Mouse (Mus musculus): ENCODE data around the gene Zc3h12a. TPM values are rescaled to one million over a fixed set of nuclear protein-coding genes. Genes with fewer than 3 reads are reported as not detected.

Gene Zc3h12a
- total and polyA plus RNA-seq, 3 experiments: 1.0 to 3.8 (median 1.2) TPM

DNA sequence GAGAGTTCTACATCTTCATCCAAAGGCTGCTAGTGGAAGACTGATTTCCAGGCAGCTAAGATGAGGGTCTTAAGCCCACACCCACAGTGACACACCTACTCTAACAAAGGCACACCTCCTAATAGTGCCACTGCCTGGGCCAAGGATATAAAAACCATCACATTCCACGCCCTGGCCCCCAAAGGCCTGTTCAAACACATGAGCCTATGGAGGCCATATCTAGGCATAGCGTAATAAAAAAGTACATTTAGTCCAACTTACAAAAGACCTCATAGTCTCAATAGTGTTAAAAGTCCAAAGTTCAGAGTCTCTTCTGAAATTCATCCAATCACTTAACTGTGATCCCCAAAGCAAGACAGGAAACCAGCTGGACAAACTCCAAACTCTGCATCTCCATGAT, 48.9 kb downstream of the Zc3h12a start:
- ATAC-seq (ENCODE audit: extremely low read depth, insufficient number of reproducible peaks, low FRiP score, poor library complexity, severe bottlenecking): no peak
- H3K27me3 ChIP-seq (ENCODE audit: insufficient read depth, low read length): no peaks in the 10 kb centered on the region
- TF ChIP-seq GATA1 (IDR thresholded peaks at IDR 0.05; ENCODE audit: borderline replicate concordance, low read length): no peak
- TF ChIP-seq POLR2AphosphoS5 (IDR thresholded peaks at IDR 0.05; ENCODE audit: insufficient replicate concordance, low read depth, low read length): no peak
- no peak for TF ChIP-seq GATA2 (IDR thresholded peaks at IDR 0.05; ENCODE audit: borderline replicate concordance, low read depth, low read length)
- no peak for TF ChIP-seq CTCF (IDR thresholded peaks at IDR 0.05; ENCODE audit: low read depth, low read length)
- TF ChIP-seq TAL1 (conservative IDR thresholded peaks at IDR 0.05; ENCODE audit: low read depth, low read length): no peak

DNA sequence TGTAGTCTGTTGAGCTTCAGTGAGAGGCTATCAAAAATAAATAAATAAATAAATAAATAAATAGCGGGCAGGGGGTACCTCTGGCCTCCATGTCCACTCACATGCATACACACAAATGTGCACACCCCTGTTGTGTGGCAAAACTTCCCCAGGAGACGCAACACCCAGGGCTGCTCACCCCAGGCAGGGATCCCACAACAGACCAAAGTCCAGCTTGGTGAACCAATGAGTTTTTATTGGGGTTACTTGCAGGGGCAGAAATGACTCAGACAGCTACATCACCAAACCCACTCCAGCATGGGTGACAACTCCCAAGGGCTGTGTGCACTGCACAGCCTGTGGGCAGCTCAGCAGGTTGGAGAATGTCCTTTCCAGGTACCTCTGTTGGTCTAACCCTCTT, 49.9 kb downstream of the Zc3h12a start:
- DNase-seq (ENCODE audit: low spot score) (no peak), ATAC-seq (ENCODE audit: extremely low read depth, insufficient number of reproducible peaks, low FRiP score, poor library complexity, severe bottlenecking) (no peak)
- peaks cover 5% of the 10 kb centered on the region; the same call in 1 of the 2 replicates for H3K4me1 ChIP-seq (ENCODE audit: insufficient read depth, low read depth, low read length)
- H3K9me3 ChIP-seq (replicated peaks): no peaks in the 10 kb centered on the region
- no peaks in the 10 kb centered on the region for H3K27me3 ChIP-seq (ENCODE audit: insufficient read depth, low read length)
- no peak overlapping the region for H3K4me3 ChIP-seq (ENCODE audit: low read depth, low read length)
- TF ChIP-seq GATA1 (IDR thresholded peaks at IDR 0.05; ENCODE audit: borderline replicate concordance, low read length): no peak
- TF ChIP-seq TAL1 (conservative IDR thresholded peaks at IDR 0.05; ENCODE audit: low read depth, low read length): no peak
- no peak for TF ChIP-seq CTCF (IDR thresholded peaks at IDR 0.05; ENCODE audit: low read depth, low read length)
- TF ChIP-seq GATA2 (IDR thresholded peaks at IDR 0.05; ENCODE audit: borderline replicate concordance, low read depth, low read length): no peak
- no peak for TF ChIP-seq POLR2AphosphoS5 (IDR thresholded peaks at IDR 0.05; ENCODE audit: insufficient replicate concordance, low read depth, low read length)
- H3K36me3 ChIP-seq (replicated peaks): peaks cover 75% of the 10 kb centered on the region

More for the DNA sequence above, 48.9 kb downstream of the Zc3h12a start:
- DNase-seq (ENCODE audit: low spot score): no peak
- H3K9me3 ChIP-seq (replicated peaks): no peaks in the 10 kb centered on the region
- peaks cover 70% of the 10 kb centered on the region for H3K36me3 ChIP-seq (replicated peaks)
- peaks cover 10% of the 10 kb centered on the region for H3K4me1 ChIP-seq (ENCODE audit: insufficient read depth, low read depth, low read length)
- no peak overlapping the region for H3K4me3 ChIP-seq (ENCODE audit: low read depth, low read length)

Other genes starting within 250 kb of the Zc3h12a start
- not detected in 2 replicates for gene Epha10, start 246.9 kb downstream of the Zc3h12a start, total RNA-seq (2014; fragmentation: Nextera tagmentation)
- 0.16 TPM in 1 of 2 replicates, not detected in the other for gene Epha10, start 246.9 kb downstream of the Zc3h12a start, total RNA-seq (2017)
- not detected in 2 replicates for gene Epha10, start 246.9 kb downstream of the Zc3h12a start, polyA plus RNA-seq (2012)
- gene 9930104L06Rik, start 190.8 kb downstream of the Zc3h12a start, total RNA-seq (2014; fragmentation: Nextera tagmentation): 10.2 and 15.0 TPM in 2 replicates
- 12.2 and 16.9 TPM in 2 replicates for gene 9930104L06Rik, start 190.8 kb downstream of the Zc3h12a start, total RNA-seq (2017)
- 2.9 and 4.3 TPM in 2 replicates for gene 9930104L06Rik, start 190.8 kb downstream of the Zc3h12a start, polyA plus RNA-seq (2012)
- gene Cdca8, start 188.5 kb downstream of the Zc3h12a start, total RNA-seq (2014; fragmentation: Nextera tagmentation): 102 and 129 TPM in 2 replicates
- gene Cdca8, start 188.5 kb downstream of the Zc3h12a start, total RNA-seq (2017): 90.3 and 106 TPM in 2 replicates
- gene Cdca8, start 188.5 kb downstream of the Zc3h12a start, polyA plus RNA-seq (2012): 141 and 184 TPM in 2 replicates
- not detected in 2 replicates for gene Rspo1, start 141.4 kb downstream of the Zc3h12a start, total RNA-seq (2014; fragmentation: Nextera tagmentation)
- gene Rspo1, start 141.4 kb downstream of the Zc3h12a start, total RNA-seq (2017): not detected in 2 replicates
- gene Rspo1, start 141.4 kb downstream of the Zc3h12a start, polyA plus RNA-seq (2012): not detected in 2 replicates
- 176 and 187 TPM in 2 replicates for gene Gnl2, start 111.3 kb downstream of the Zc3h12a start, total RNA-seq (2014; fragmentation: Nextera tagmentation)
- 165 and 200 TPM in 2 replicates for gene Gnl2, start 111.3 kb downstream of the Zc3h12a start, total RNA-seq (2017)
- 110 and 111 TPM in 2 replicates for gene Gnl2, start 111.3 kb downstream of the Zc3h12a start, polyA plus RNA-seq (2012)
- not detected in 2 replicates for gene Dnali1, start 62.1 kb downstream of the Zc3h12a start, total RNA-seq (2014; fragmentation: Nextera tagmentation)
- gene Dnali1, start 62.1 kb downstream of the Zc3h12a start, total RNA-seq (2017): 0.11 TPM in 1 of 2 replicates, not detected in the other
- gene Dnali1, start 62.1 kb downstream of the Zc3h12a start, polyA plus RNA-seq (2012): 0.02 TPM in 2 replicates
- 25.7 and 30.0 TPM in 2 replicates for gene Snip1, start 61.2 kb downstream of the Zc3h12a start, total RNA-seq (2014; fragmentation: Nextera tagmentation)
- gene Snip1, start 61.2 kb downstream of the Zc3h12a start, total RNA-seq (2017): 41.7 and 52.4 TPM in 2 replicates
- 36.5 and 49.6 TPM in 2 replicates for gene Snip1, start 61.2 kb downstream of the Zc3h12a start, polyA plus RNA-seq (2012)
- gene Meaf6, start 42.7 kb downstream of the Zc3h12a start, total RNA-seq (2014; fragmentation: Nextera tagmentation): 50.7 and 54.2 TPM in 2 replicates
- gene Meaf6, start 42.7 kb downstream of the Zc3h12a start, total RNA-seq (2017): 31.8 and 43.4 TPM in 2 replicates
- gene Meaf6, start 42.7 kb downstream of the Zc3h12a start, polyA plus RNA-seq (2012): 75.0 and 79.4 TPM in 2 replicates